Mouse (Mus musculus): ENCODE data around the gene Spc24.
"Not testable (repeated sequence)": the region's sequence is repeated elsewhere in the genome, so short reads cannot be mapped to it uniquely, and the experiment has no call there.

Spc24 gene

GRCm38 (mm10) chr9:21784517-21785307 is 24.6 kb upstream of the Spc24 start:
- DNase-seq: no peak

- DNase-seq: peak in 1 of 2 experiments; percentile 35
Measured at GRCm38 (mm10) chr9:21781657-21782468, 21.8 kb upstream of the Spc24 start.

GRCm38 (mm10) chr9:21777726-21778125 is 17.6 kb upstream of the Spc24 start:
- DNase-seq: no peak

- DNase-seq: no peak
Measured at GRCm38 (mm10) chr9:21774353-21774752, 14.2 kb upstream of the Spc24 start.

GRCm38 (mm10) chr9:21773396-21773795 is 13.3 kb upstream of the Spc24 start:
- not testable (repeated sequence) for DNase-seq

GRCm38 (mm10) chr9:21769558-21770183 is 9.6 kb upstream of the Spc24 start:
- DNase-seq: peak; percentile 31 to 55

GRCm38 (mm10) chr9:21768511-21769411 is 8.7 kb upstream of the Spc24 start:
- DNase-seq: peak; percentile 64 to 72

GRCm38 (mm10) chr9:21767896-21768295 is 7.8 kb upstream of the Spc24 start:
- DNase-seq: peak; percentile 69 to 77

GRCm38 (mm10) chr9:21764084-21764999 is 4.2 kb upstream of the Spc24 start:
- no peak for DNase-seq

GRCm38 (mm10) chr9:21762135-21762534 is 2.0 kb upstream of the Spc24 start:
- DNase-seq: no peak

- DNase-seq: no peak
Measured at GRCm38 (mm10) chr9:21759718-21760117, 385 bp downstream of the Spc24 start.

- no peak for DNase-seq
Measured at GRCm38 (mm10) chr9:21758576-21759529, 1.2 kb downstream of the Spc24 start.

GRCm38 (mm10) chr9:21754516-21755321 is 5.4 kb downstream of the Spc24 start:
- DNase-seq: peak; percentile 41 to 53

- peak; percentile 69 to 76 for DNase-seq
Measured at GRCm38 (mm10) chr9:21754003-21754402, 6.1 kb downstream of the Spc24 start.

- peak; percentile 78 to 85 for DNase-seq
Measured at GRCm38 (mm10) chr9:21752252-21752792, 7.8 kb downstream of the Spc24 start.

- peak; percentile 40 to 64 for DNase-seq
Measured at GRCm38 (mm10) chr9:21751347-21751746, 8.8 kb downstream of the Spc24 start.

- no peak for DNase-seq
Measured at GRCm38 (mm10) chr9:21750370-21750769, 9.7 kb downstream of the Spc24 start.

- DNase-seq: no peak
Measured at GRCm38 (mm10) chr9:21749382-21750118, 10.6 kb downstream of the Spc24 start.
